Mouse (Mus musculus): Measurements from ENCODE around the gene Gpm6b.

DNA sequence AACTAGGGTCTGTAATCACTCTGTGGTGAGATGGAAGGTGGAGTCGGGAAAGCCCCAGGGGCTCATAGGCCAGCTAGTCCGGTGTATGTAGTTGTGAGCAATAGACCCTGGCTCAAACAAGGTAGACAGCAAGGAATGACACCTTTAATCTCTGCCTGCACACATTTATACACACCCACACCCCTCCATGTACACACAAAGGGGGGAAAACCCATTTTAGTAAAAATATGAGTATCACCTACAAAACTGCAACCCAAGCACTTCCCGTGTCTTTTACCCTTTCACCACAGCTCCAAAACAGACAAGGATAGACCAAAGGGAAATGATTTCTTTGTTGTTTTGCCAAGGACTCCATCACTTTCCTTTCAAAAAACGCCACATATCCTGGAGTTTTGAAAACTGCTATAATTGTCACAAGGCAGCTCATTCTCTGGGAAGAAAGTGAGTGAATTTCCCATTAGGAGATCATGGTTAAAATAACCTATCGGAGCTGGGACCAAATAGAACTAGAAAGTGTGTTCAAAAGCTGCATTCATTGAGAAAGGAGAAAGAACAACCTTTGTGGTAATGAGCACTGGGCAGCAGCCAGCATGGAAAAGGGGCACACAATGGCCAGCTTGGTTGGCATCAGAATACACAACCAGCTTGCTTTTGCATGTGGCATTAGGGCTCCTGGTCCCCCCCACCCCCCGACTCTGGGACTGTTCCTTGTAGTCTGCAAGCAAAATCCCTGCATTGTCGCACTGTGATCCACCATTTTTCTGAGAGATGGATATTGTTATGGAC, 68.9 kb downstream of the Gpm6b start:
- TF ChIP-seq CTCF (IDR thresholded peaks at IDR 0.05; ENCODE audit: low read depth, low read length) (no peak), POLR2A (IDR thresholded peaks at IDR 0.05; ENCODE audit: borderline replicate concordance, low read depth, low read length) (no peak)
